Mouse (Mus musculus) liver, embryonic 14.5 days (tissue): ENCODE measurements around the gene Tapt1.

Experiments used
- CTCF ChIP-seq: IDR thresholded peaks from 2 replicates; pipeline ENCODE4 v1.5.1; 2016; ENCODE audit warnings: antibody characterized with exemption, low read depth, control low read depth
- EP300 ChIP-seq: IDR thresholded peaks from 2 replicates; pipeline ENCODE4 v1.6.1; 2016; ENCODE audit warnings: antibody characterized with exemption, low read depth

DNA sequence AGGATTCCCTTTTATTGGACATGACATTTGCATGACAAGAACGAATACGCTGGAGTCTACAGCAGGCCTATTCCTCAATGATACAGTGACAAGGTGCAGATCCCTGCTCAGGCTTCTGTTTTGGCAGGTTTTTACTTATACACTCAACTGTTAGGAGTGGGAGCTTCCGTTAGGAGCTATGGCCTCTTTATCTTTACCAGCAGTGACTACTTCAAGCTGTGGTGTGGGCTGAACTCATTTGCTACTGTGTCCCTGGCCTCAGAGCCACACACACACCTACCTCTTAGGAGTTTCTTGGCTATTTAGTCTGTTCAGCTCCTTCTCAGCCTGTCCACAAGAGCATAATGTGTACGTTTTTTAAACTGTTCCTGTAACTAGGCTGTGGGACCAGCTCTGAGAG lies 30.3 kb downstream of the Tapt1 start:
- no peak for TF ChIP-seq CTCF
- peak; percentile 57; the same call in 1 of the 2 replicates for TF ChIP-seq EP300
